Mouse (Mus musculus): ENCODE data around the gene Gm10283.
"Not testable (repeated sequence)": the region's sequence is repeated elsewhere in the genome, so short reads cannot be mapped to it uniquely, and the experiment has no call there.

Gm10283 gene

GRCm38 (mm10) chr8:60503098-60503497, at the start of gene Gm10283:
TSS of gene Gm10283 (minus strand) at chr8:60503198.
- no peak for DNase-seq (ENCODE audit: low read depth, low spot score)

GRCm38 (mm10) chr8:60534945-60535344, 31.9 kb upstream of the Gm10283 start:
- no peak for DNase-seq (ENCODE audit: low read depth, low spot score)

- DNase-seq (ENCODE audit: low read depth, low spot score): no peak
These were observed 15.3 kb upstream of the Gm10283 start for GRCm38 (mm10) chr8:60518286-60518685.

- DNase-seq (ENCODE audit: low read depth, low spot score): peak; percentile 75
These were observed 2.9 kb upstream of the Gm10283 start, which contains the start of gene Aadat for GRCm38 (mm10) chr8:60505653-60506521. TSS of gene Aadat (plus strand) at chr8:60505932.

GRCm38 (mm10) chr8:60495046-60495445, 8.0 kb downstream of the Gm10283 start:
- DNase-seq (ENCODE audit: low read depth, low spot score): not testable (repeated sequence)

- no peak for DNase-seq (ENCODE audit: low read depth, low spot score)
These were observed 8.4 kb downstream of the Gm10283 start for GRCm38 (mm10) chr8:60494606-60495005.

- DNase-seq (ENCODE audit: low read depth, low spot score): no peak
These were observed 10.5 kb downstream of the Gm10283 start for GRCm38 (mm10) chr8:60492471-60492870.

GRCm38 (mm10) chr8:60491871-60492270, 11.1 kb downstream of the Gm10283 start:
- DNase-seq (ENCODE audit: low read depth, low spot score): no peak

GRCm38 (mm10) chr8:60490147-60490546, 12.9 kb downstream of the Gm10283 start:
- DNase-seq (ENCODE audit: low read depth, low spot score): no peak

GRCm38 (mm10) chr8:60466686-60467335, 36.2 kb downstream of the Gm10283 start:
- peak; percentile 57 for DNase-seq (ENCODE audit: low read depth, low spot score)

- DNase-seq (ENCODE audit: low read depth, low spot score): no peak
These were observed 53.7 kb downstream of the Gm10283 start for GRCm38 (mm10) chr8:60449296-60449695.

GRCm38 (mm10) chr8:60444989-60445388, 58.0 kb downstream of the Gm10283 start:
- DNase-seq (ENCODE audit: low read depth, low spot score): peak; percentile 65

- DNase-seq (ENCODE audit: low read depth, low spot score): no peak
These were observed 64.4 kb downstream of the Gm10283 start for GRCm38 (mm10) chr8:60438557-60438956.

GRCm38 (mm10) chr8:60436872-60437271, 66.1 kb downstream of the Gm10283 start:
- DNase-seq (ENCODE audit: low read depth, low spot score): no peak

GRCm38 (mm10) chr8:60432649-60433048, 70.3 kb downstream of the Gm10283 start:
- DNase-seq (ENCODE audit: low read depth, low spot score): no peak

- DNase-seq (ENCODE audit: low read depth, low spot score): no peak
These were observed 96.6 kb downstream of the Gm10283 start for GRCm38 (mm10) chr8:60406358-60406757.

GRCm38 (mm10) chr8:60404994-60405548, 97.9 kb downstream of the Gm10283 start:
- DNase-seq (ENCODE audit: low read depth, low spot score): no peak

GRCm38 (mm10) chr8:60393675-60394074, 109.3 kb downstream of the Gm10283 start:
- no peak for DNase-seq (ENCODE audit: low read depth, low spot score)

GRCm38 (mm10) chr8:60386589-60386988, 116.4 kb downstream of the Gm10283 start:
- no peak for DNase-seq (ENCODE audit: low read depth, low spot score)
